ENCODE assay signal across 19 mouse cellular contexts in the genomic region with DNA sequence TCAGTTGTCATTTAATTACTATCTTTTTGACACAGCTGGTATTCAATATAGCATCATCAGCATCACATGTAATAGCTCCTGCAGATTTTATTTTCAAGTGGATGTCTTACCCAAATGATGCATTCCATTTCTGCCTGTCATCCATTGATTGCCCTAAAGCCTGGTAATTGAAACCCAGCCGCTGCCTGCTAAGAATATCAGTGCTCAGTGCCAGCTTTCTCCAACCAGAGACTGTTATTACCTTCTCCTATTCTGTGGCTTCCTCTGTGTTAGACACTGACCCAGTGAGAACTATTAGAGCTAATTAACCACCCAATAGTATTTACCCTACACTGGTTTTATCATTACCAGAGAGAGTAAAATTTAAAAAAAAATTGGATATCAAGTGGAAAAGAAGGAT.
DNase-seq lines count a peak whose midpoint lies in the region; ATAC-seq lines count a peak whose summit lies in the region.
"Had no signal": no experiment of that assay in that cellular context is flagged by ENCODE, and none has a peak within 500 bp of the region (broad histone marks: within the 10 kb centered on the region; RNA-seq: fewer than 3 reads in every experiment).

No protein-coding gene starts in this region.

- no peak overlapping the region for H3K27ac ChIP-seq in forebrain, embryonic 12.5 days
- no peak overlapping the region for H3K27ac ChIP-seq in forebrain, embryonic 10.5 days
- no peak overlapping the region for H3K27ac ChIP-seq in midbrain, embryonic 13.5 days
- no peak overlapping the region for H3K27ac ChIP-seq in midbrain, embryonic 10.5 days (replicated peaks)
- H3K27ac ChIP-seq in forebrain, embryonic 14.5 days (ENCODE audit: low read depth, low read length), result peak overlapping the region; percentile 49; the same call in 1 of the 2 replicates
- no peak overlapping the region for H3K27ac ChIP-seq in neural tube, embryonic 14.5 days (ENCODE audit: low read depth, low read length)
- no peak overlapping the region for H3K27ac ChIP-seq in liver, embryonic 12.5 days
- H3K27ac ChIP-seq: embryonic facial prominence, embryonic 12.5 days; gastrocnemius, adult 2 months; heart, embryonic 10.5 days; kidney, postnatal 0 days; limb, embryonic 13.5 days; liver, embryonic 14.5 days; macrophage; midbrain, embryonic 12.5 days had no signal

- no peaks in the 10 kb centered on the region for H3K36me3 ChIP-seq in forebrain, embryonic 12.5 days (replicated peaks)
- no peaks in the 10 kb centered on the region for H3K36me3 ChIP-seq in forebrain, embryonic 10.5 days (replicated peaks)
- no peaks in the 10 kb centered on the region for H3K36me3 ChIP-seq in midbrain, embryonic 13.5 days
- H3K36me3 ChIP-seq in midbrain, embryonic 10.5 days, result no peaks in the 10 kb centered on the region
- no peaks in the 10 kb centered on the region for H3K36me3 ChIP-seq in forebrain, embryonic 14.5 days (ENCODE audit: control insufficient read depth, insufficient read depth, low read length)
- H3K36me3 ChIP-seq in neural tube, embryonic 14.5 days (ENCODE audit: control insufficient read depth, insufficient read depth, low read length), result no peaks in the 10 kb centered on the region
- no peaks in the 10 kb centered on the region for H3K36me3 ChIP-seq in liver, embryonic 12.5 days
- H3K36me3 ChIP-seq: embryonic facial prominence, embryonic 12.5 days; G1E; heart, embryonic 10.5 days; limb, embryonic 13.5 days; midbrain, embryonic 12.5 days had no signal

- no peak overlapping the region for H3K4me2 ChIP-seq in forebrain, embryonic 12.5 days
- H3K4me2 ChIP-seq in midbrain, embryonic 13.5 days (replicated peaks), result no peak overlapping the region
- H3K4me2 ChIP-seq in forebrain, embryonic 14.5 days (ENCODE audit: low read length), result no peak overlapping the region
- no peak overlapping the region for H3K4me2 ChIP-seq in neural tube, embryonic 14.5 days (ENCODE audit: low read depth, low read length)
- no peak overlapping the region for H3K4me2 ChIP-seq in liver, embryonic 12.5 days
- H3K4me2 ChIP-seq: embryonic facial prominence, embryonic 12.5 days; limb, embryonic 13.5 days; midbrain, embryonic 12.5 days had no signal

- H3K9me3 ChIP-seq in forebrain, embryonic 12.5 days, result no peaks in the 10 kb centered on the region
- H3K9me3 ChIP-seq in forebrain, embryonic 10.5 days, result no peaks in the 10 kb centered on the region
- H3K9me3 ChIP-seq in midbrain, embryonic 13.5 days, result no peaks in the 10 kb centered on the region
- no peaks in the 10 kb centered on the region for H3K9me3 ChIP-seq in midbrain, embryonic 10.5 days (replicated peaks)
- no peaks in the 10 kb centered on the region for H3K9me3 ChIP-seq in forebrain, embryonic 14.5 days (replicated peaks; ENCODE audit: control insufficient read depth, low read length)
- no peaks in the 10 kb centered on the region for H3K9me3 ChIP-seq in neural tube, embryonic 14.5 days (ENCODE audit: control insufficient read depth, low read length)
- H3K9me3 ChIP-seq in liver, embryonic 12.5 days (replicated peaks), result no peaks in the 10 kb centered on the region
- H3K9me3 ChIP-seq: embryonic facial prominence, embryonic 12.5 days; heart, embryonic 10.5 days; limb, embryonic 13.5 days; midbrain, embryonic 12.5 days had no signal

- WGBS in forebrain, embryonic 12.5 days, result 62% methylated on average over 1 of the region's 1 CpGs
- WGBS in forebrain, embryonic 10.5 days, result 90% methylated on average over 1 of the region's 1 CpGs
- 65% methylated on average over 1 of the region's 1 CpGs for WGBS in midbrain, embryonic 13.5 days
- WGBS in midbrain, embryonic 10.5 days, result 79% methylated on average over 1 of the region's 1 CpGs
- 32% methylated on average over 1 of the region's 1 CpGs for WGBS in forebrain, embryonic 14.5 days
- 46% methylated on average over 1 of the region's 1 CpGs for WGBS in neural tube, embryonic 14.5 days
- WGBS in liver, embryonic 12.5 days (ENCODE audit: insufficient replicate concordance), result 77% methylated on average over 1 of the region's 1 CpGs

- no peak overlapping the region for H3K4me3 ChIP-seq in forebrain, embryonic 12.5 days (replicated peaks)
- no peak overlapping the region for H3K4me3 ChIP-seq in forebrain, embryonic 10.5 days
- H3K4me3 ChIP-seq in midbrain, embryonic 13.5 days (replicated peaks), result no peak overlapping the region
- no peak overlapping the region for H3K4me3 ChIP-seq in midbrain, embryonic 10.5 days
- no peak overlapping the region for H3K4me3 ChIP-seq in forebrain, embryonic 14.5 days (ENCODE audit: low read depth, low read length)
- H3K4me3 ChIP-seq in neural tube, embryonic 14.5 days (ENCODE audit: low read depth, low read length), result no peak overlapping the region
- no peak overlapping the region for H3K4me3 ChIP-seq in liver, embryonic 12.5 days
- H3K4me3 ChIP-seq: embryonic facial prominence, embryonic 12.5 days; gastrocnemius, adult 2 months; heart, embryonic 10.5 days; limb, embryonic 13.5 days; midbrain, embryonic 12.5 days had no signal

- H3K4me1 ChIP-seq in forebrain, embryonic 12.5 days, result no peaks in the 10 kb centered on the region
- H3K4me1 ChIP-seq in forebrain, embryonic 10.5 days, result no peaks in the 10 kb centered on the region
- H3K4me1 ChIP-seq in midbrain, embryonic 13.5 days (replicated peaks), result 0 out of 2 replicates have a peak, but pooled peaks cover 4% of the 10 kb centered on the region
- no peaks in the 10 kb centered on the region for H3K4me1 ChIP-seq in midbrain, embryonic 10.5 days
- H3K4me1 ChIP-seq in forebrain, embryonic 14.5 days (ENCODE audit: control insufficient read depth, insufficient read depth, low read length), result no peaks in the 10 kb centered on the region
- H3K4me1 ChIP-seq in neural tube, embryonic 14.5 days (ENCODE audit: control insufficient read depth, insufficient read depth, low read length), result peaks cover 6% of the 10 kb centered on the region
- no peaks in the 10 kb centered on the region for H3K4me1 ChIP-seq in liver, embryonic 12.5 days
- H3K4me1 ChIP-seq: embryonic facial prominence, embryonic 12.5 days; heart, embryonic 10.5 days; limb, embryonic 13.5 days; midbrain, embryonic 12.5 days had no signal

- peak; percentile 47 for ATAC-seq in forebrain, embryonic 12.5 days (ENCODE audit: low FRiP score)
- peak; percentile 77 for ATAC-seq in midbrain, embryonic 13.5 days
- ATAC-seq in forebrain, embryonic 14.5 days, result peak; percentile 54
- ATAC-seq in neural tube, embryonic 14.5 days (ENCODE audit: low read depth), result peak; percentile 51; the same call in 1 of the 2 replicates
- ATAC-seq in liver, embryonic 12.5 days, result no peak

- no peaks in the 10 kb centered on the region for H3K27me3 ChIP-seq in forebrain, embryonic 12.5 days
- H3K27me3 ChIP-seq in forebrain, embryonic 10.5 days (ENCODE audit: poor library complexity, severe bottlenecking), result no peaks in the 10 kb centered on the region
- no peaks in the 10 kb centered on the region for H3K27me3 ChIP-seq in midbrain, embryonic 13.5 days
- H3K27me3 ChIP-seq in midbrain, embryonic 10.5 days (ENCODE audit: low read depth, poor library complexity, severe bottlenecking), result no peaks in the 10 kb centered on the region
- H3K27me3 ChIP-seq in forebrain, embryonic 14.5 days (replicated peaks; ENCODE audit: control insufficient read depth, insufficient read depth, low read length), result no peaks in the 10 kb centered on the region
- H3K27me3 ChIP-seq in neural tube, embryonic 14.5 days (ENCODE audit: control insufficient read depth, insufficient read depth, low read length), result no peaks in the 10 kb centered on the region
- H3K27me3 ChIP-seq in liver, embryonic 12.5 days (replicated peaks), result no peaks in the 10 kb centered on the region
- H3K27me3 ChIP-seq: embryonic facial prominence, embryonic 12.5 days; limb, embryonic 13.5 days; midbrain, embryonic 12.5 days had no signal

- no peak for DNase-seq in forebrain, embryonic 10.5 days (ENCODE audit: extremely low spot score, low spot score)
- no peak for DNase-seq in midbrain, embryonic 10.5 days (ENCODE audit: low spot score)
- DNase-seq in forebrain, embryonic 14.5 days (ENCODE audit: low spot score), result peak; percentile 53
- DNase-seq: adrenal gland, postnatal 36 days; gastrocnemius, adult 2 months; kidney, adult 18-20 months; thymus, postnatal 36 days had no signal

- no peak overlapping the region for H3K9ac ChIP-seq in forebrain, embryonic 12.5 days
- H3K9ac ChIP-seq in midbrain, embryonic 13.5 days (replicated peaks), result no peak overlapping the region
- H3K9ac ChIP-seq in forebrain, embryonic 14.5 days (ENCODE audit: low read length), result no peak overlapping the region
- no peak overlapping the region for H3K9ac ChIP-seq in neural tube, embryonic 14.5 days (replicated peaks; ENCODE audit: low read depth, low read length)
- H3K9ac ChIP-seq in liver, embryonic 12.5 days, result no peak overlapping the region
- H3K9ac ChIP-seq: embryonic facial prominence, embryonic 12.5 days; limb, embryonic 13.5 days; liver, embryonic 14.5 days; midbrain, embryonic 12.5 days had no signal
